Mouse (Mus musculus) cerebellum, postnatal 10 days (tissue): ENCODE measurements around the gene A430033K04Rik.
A peak's percentile ranks its signal among the peaks of the same experiment; 100 is the strongest.

ENCODE experiments used
- DNase-seq, 2 experiments: peaks; one replicate each; pipeline ENCODE4 v3.0.0; 2021; ENCODE audit warnings: mixed read lengths in 2 of 2

A430033K04Rik gene

GRCm38 (mm10) chr5:138622645-138623477, at the start of gene A430033K04Rik:
A430033K04Rik (plus strand) TSS chr5:138622859.
- peak; percentile 98 for DNase-seq

- DNase-seq = no peak
These were observed 35.3 kb upstream of the A430033K04Rik start for GRCm38 (mm10) chr5:138587396-138587795.

GRCm38 (mm10) chr5:138618353-138618752, 4.3 kb upstream of the A430033K04Rik start:
- DNase-seq = peak; percentile 28 to 31

GRCm38 (mm10) chr5:138619211-138620128, 3.2 kb upstream of the A430033K04Rik start, which contains the start of gene Zfp68:
Zfp68 (minus strand) TSS chr5:138619761.
- peak; percentile 97 to 98 for DNase-seq

GRCm38 (mm10) chr5:138620836-138621235, 1.8 kb upstream of the A430033K04Rik start:
- DNase-seq = peak in 1 of 2 experiments; percentile 7

GRCm38 (mm10) chr5:138623478-138623875, 818 bp downstream of the A430033K04Rik start:
- DNase-seq = peak; percentile 23 to 29

GRCm38 (mm10) chr5:138636486-138636885, 13.8 kb downstream of the A430033K04Rik start:
- no peak for DNase-seq

- DNase-seq = no peak
These were observed 18.4 kb downstream of the A430033K04Rik start for GRCm38 (mm10) chr5:138641081-138641480.

GRCm38 (mm10) chr5:138641761-138642160, 19.1 kb downstream of the A430033K04Rik start:
- no peak for DNase-seq

- no peak for DNase-seq
These were observed 30.3 kb downstream of the A430033K04Rik start for GRCm38 (mm10) chr5:138652911-138653310.

- peak; percentile 72 to 76 for DNase-seq
These were observed 34.0 kb downstream of the A430033K04Rik start for GRCm38 (mm10) chr5:138656477-138657156.

GRCm38 (mm10) chr5:138657407-138657806, 34.7 kb downstream of the A430033K04Rik start:
- no peak for DNase-seq

GRCm38 (mm10) chr5:138657854-138658253, 35.2 kb downstream of the A430033K04Rik start:
- DNase-seq = peak; percentile 61 to 86

- DNase-seq = peak; percentile 65
These were observed 36.3 kb downstream of the A430033K04Rik start for GRCm38 (mm10) chr5:138658922-138659321.

- no peak for DNase-seq
These were observed 60.5 kb downstream of the A430033K04Rik start for GRCm38 (mm10) chr5:138683023-138683766.

GRCm38 (mm10) chr5:138683821-138684220, 61.2 kb downstream of the A430033K04Rik start:
- DNase-seq = no peak

GRCm38 (mm10) chr5:138687453-138687852, 64.8 kb downstream of the A430033K04Rik start:
- DNase-seq = no peak

- peak; percentile 8 to 18 for DNase-seq
These were observed 66.6 kb downstream of the A430033K04Rik start for GRCm38 (mm10) chr5:138689254-138689653.

- DNase-seq = no peak
These were observed 70.4 kb downstream of the A430033K04Rik start for GRCm38 (mm10) chr5:138692936-138693570.

GRCm38 (mm10) chr5:138694036-138694435, 71.4 kb downstream of the A430033K04Rik start:
- no peak for DNase-seq

GRCm38 (mm10) chr5:138694496-138695167, 72.0 kb downstream of the A430033K04Rik start:
- DNase-seq = no peak
